Mouse (Mus musculus) limb, embryonic 15.5 days (tissue): ENCODE measurements around the gene Gcnt2. TPM values are rescaled to one million over a fixed set of nuclear protein-coding genes. Genes with fewer than 3 reads are reported as not detected.
A peak's percentile ranks its signal among the peaks of the same experiment; 100 is the strongest.
"Not testable (repeated sequence)": the region's sequence is repeated elsewhere in the genome, so short reads cannot be mapped to it uniquely, and the experiment has no call there.

Experiments
- ATAC-seq: fragments of 200-750 bp; cut with Nextera tagmentation; 2 replicates; pipeline ENCODE4 v1.8.0; 2017; ENCODE audit warnings: low read depth, moderate TSS enrichment; ENCODE audit not compliant: insufficient number of reproducible peaks, low FRiP score, low TSS enrichment
- H3K27ac ChIP-seq: fragments of 300-500 bp; sonication (generic); 2 replicates; pipeline ENCODE4 v1.5.1; 2015; ENCODE audit warnings: moderate library complexity, mild to moderate bottlenecking, inconsistent platforms
- H3K27me3 ChIP-seq: fragments of 300-500 bp; sonication (generic); 2 replicates; pipeline ENCODE4 v1.6.1; 2015; ENCODE audit warnings: inconsistent platforms
- H3K36me3 ChIP-seq: fragments of 300-500 bp; sonication (generic); 2 replicates; pipeline ENCODE4 v1.6.1; 2015; ENCODE audit warnings: inconsistent platforms
- H3K4me1 ChIP-seq: fragments of 300-500 bp; sonication (generic); 2 replicates; pipeline ENCODE4 v1.6.1; 2015; ENCODE audit warnings: inconsistent platforms
- H3K4me2 ChIP-seq: fragments of 300-500 bp; sonication (generic); 2 replicates; pipeline ENCODE4 v1.6.1; 2015; ENCODE audit warnings: mild to moderate bottlenecking, inconsistent platforms
- H3K4me3 ChIP-seq: fragments of 300-500 bp; sonication (generic); 2 replicates; pipeline ENCODE4 v1.5.1; 2015; ENCODE audit warnings: mild to moderate bottlenecking, inconsistent platforms
- H3K9ac ChIP-seq: fragments of 300-500 bp; sonication (generic); 2 replicates; pipeline ENCODE4 v1.6.1; 2015; ENCODE audit warnings: inconsistent platforms
- H3K9me3 ChIP-seq: fragments of 300-500 bp; sonication (generic); 2 replicates; pipeline ENCODE4 v1.6.1; 2016; ENCODE audit warnings: inconsistent platforms
- WGBS: fragments of 180-500 bp; shearing (Covaris S2); methylation state at CpG from one replicate; pipeline ENCODE4 v1.1.7; 2015; 5-methylcytosine and 5-hydroxymethylcytosine counted together
- polyA plus RNA-seq: library from polyadenylated mRNA; unstranded; fragments of >200 nt; fragmentation: Nextera tagmentation; extraction: Ambion mirVana; gene quantifications from 2 replicates; pipeline ENCODE4 v1.2.1, GENCODE M21; 2015

Gene Gcnt2
- polyA plus RNA-seq, 1 experiment from 2014 or later: 3.4 TPM

- H3K27ac ChIP-seq, H3K9ac ChIP-seq, H3K4me2 ChIP-seq, H3K4me3 ChIP-seq, ATAC-seq, H3K36me3 ChIP-seq, H3K27me3 ChIP-seq, H3K9me3 ChIP-seq, H3K4me1 ChIP-seq: not testable (repeated sequence)
- WGBS: 70% methylated on average over 4 of the region's 4 CpGs
Observed at GRCm38 (mm10) chr13:40987608-40988303, 128.2 kb downstream of the Gcnt2 start.

- H3K4me1 ChIP-seq: no peaks in the 10 kb centered on the region
- no peak for ATAC-seq
- H3K9me3 ChIP-seq: no peaks in the 10 kb centered on the region
- H3K27me3 ChIP-seq: no peaks in the 10 kb centered on the region
- H3K36me3 ChIP-seq: no peaks in the 10 kb centered on the region
- WGBS: 59% methylated on average over 2 of the region's 2 CpGs
- H3K4me3 ChIP-seq: no peak overlapping the region
- H3K27ac ChIP-seq: no peak overlapping the region
- H3K4me2 ChIP-seq: no peak overlapping the region
- no peak overlapping the region for H3K9ac ChIP-seq
Observed at GRCm38 (mm10) chr13:40988418-40988817, 128.9 kb downstream of the Gcnt2 start.

- ATAC-seq: no peak
- Histone ChIP-seq H3K27me3 (no peaks in the 10 kb centered on the region), H3K36me3 (no peaks in the 10 kb centered on the region), H3K27ac (no peak overlapping the region), H3K4me2 (no peak overlapping the region), H3K4me1 (no peaks in the 10 kb centered on the region), H3K4me3 (no peak overlapping the region), H3K9me3 (no peaks in the 10 kb centered on the region), H3K9ac (no peak overlapping the region)
- 30% methylated on average over 8 of the region's 8 CpGs for WGBS
Observed at GRCm38 (mm10) chr13:40994487-40995263, 135.1 kb downstream of the Gcnt2 start.

GRCm38 (mm10) chr13:40998537-40998936 is 139.0 kb downstream of the Gcnt2 start:
- not testable (repeated sequence) for H3K27ac ChIP-seq, H3K4me3 ChIP-seq, H3K4me2 ChIP-seq, ATAC-seq, H3K36me3 ChIP-seq, H3K9me3 ChIP-seq, H3K27me3 ChIP-seq, H3K9ac ChIP-seq
- peaks cover 16% of the 10 kb centered on the region; the same call in 1 of the 2 replicates for H3K4me1 ChIP-seq
- WGBS: 87% methylated on average over 5 of the region's 5 CpGs

DNA sequence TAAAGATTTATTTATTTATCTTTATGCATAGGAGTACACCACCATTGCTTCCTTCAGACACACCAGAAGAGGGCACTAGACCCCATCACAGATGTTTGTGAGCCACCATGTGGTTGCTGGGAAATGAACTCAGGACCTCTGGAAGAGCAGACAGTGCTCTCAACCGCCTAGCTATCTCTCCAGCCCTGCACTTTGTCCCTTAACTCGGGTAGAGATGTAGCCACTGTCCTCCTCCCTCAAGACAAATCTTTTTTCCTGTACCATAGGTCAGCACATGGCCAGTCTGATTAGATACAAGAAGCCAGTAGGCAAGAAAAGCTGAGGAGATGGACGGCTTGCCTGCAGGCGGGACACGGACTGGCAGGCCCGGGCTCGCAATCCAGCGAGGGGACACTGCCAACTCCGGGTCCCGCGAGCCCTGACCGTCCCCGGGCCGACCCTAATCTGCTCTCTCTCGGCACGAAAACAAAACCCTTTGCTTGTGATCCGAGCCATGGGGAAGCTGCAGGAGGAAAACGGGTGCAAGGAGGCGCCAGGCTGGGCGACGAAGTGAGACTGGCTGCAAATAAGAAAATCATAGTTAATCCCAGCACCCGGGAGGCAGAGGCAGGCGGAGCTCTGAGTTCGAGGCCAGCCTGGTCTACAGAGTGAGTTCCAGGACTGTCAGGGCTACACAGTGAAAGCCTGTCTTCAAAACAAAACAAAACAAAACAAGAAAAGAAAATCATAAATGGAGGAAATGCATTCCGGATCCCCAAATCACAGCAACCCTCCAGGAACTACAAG is 140.8 kb downstream of the Gcnt2 start:
- WGBS: under 1% methylated on average over 25 of the region's 25 CpGs
- no peak for ATAC-seq

DNA sequence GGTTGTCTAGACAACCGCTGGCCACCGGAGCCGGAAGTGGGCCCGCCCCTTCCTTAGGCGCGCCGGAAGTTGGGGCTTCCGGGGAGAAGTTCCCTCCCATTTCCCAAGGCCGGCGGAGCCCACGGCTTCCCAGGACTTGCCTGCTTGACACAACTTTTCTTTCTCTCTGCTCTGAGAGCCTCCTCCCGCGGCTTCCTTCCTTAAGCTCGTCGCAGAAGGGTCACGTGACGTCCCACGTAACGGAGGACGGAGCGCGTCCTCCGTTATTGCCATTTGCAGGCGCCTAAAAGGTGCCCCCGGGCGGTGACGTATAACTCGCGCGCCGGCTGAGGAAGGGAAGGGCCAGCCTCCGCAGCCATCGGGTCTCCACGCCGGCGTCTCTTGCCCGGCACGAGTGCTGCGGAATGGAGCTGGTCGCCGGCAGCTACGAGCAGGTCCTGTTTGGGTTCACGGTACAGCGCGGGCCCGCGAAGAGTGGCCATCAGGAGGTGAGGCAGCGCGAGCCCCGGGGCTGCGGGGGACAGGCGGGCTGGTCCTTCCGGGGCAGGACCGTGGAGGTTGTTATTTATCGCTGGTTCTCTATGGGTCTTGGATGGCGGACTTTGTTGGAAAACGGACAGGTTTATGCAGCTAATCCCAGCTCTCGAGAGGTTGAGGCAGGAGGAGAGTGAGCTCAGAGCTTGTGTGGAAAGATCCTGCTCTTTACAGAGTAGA is 141.5 kb downstream of the Gcnt2 start, which contains the start of gene Pak1ip1:
Pak1ip1 (plus strand) TSS at position 98 of the 714 bp plus-strand sequence.
- H3K9ac ChIP-seq: peak within 1 kb of the TSS; percentile 89
- H3K27me3 ChIP-seq: no peaks in the 10 kb centered on the region
- H3K4me2 ChIP-seq: peak within 1 kb of the TSS; percentile 87
- H3K4me3 ChIP-seq: peak within 1 kb of the TSS; percentile 97
- H3K27ac ChIP-seq: peak within 1 kb of the TSS; percentile 100
- peaks cover 16% of the 10 kb centered on the region; the same call in 1 of the 2 replicates for H3K4me1 ChIP-seq
- peaks cover 18% of the 10 kb centered on the region for H3K36me3 ChIP-seq
- peak; percentile 92 for ATAC-seq
- H3K9me3 ChIP-seq: no peaks in the 10 kb centered on the region
- under 1% methylated on average over 58 of the region's 58 CpGs for WGBS

More for the DNA sequence above, 140.8 kb downstream of the Gcnt2 start:
- peaks cover 11% of the 10 kb centered on the region for H3K36me3 ChIP-seq
- H3K9me3 ChIP-seq: no peaks in the 10 kb centered on the region
- H3K4me2 ChIP-seq: peak overlapping the region; percentile 87
- peak overlapping the region; percentile 100 for H3K27ac ChIP-seq
- no peaks in the 10 kb centered on the region for H3K27me3 ChIP-seq
- H3K4me1 ChIP-seq: peaks cover 16% of the 10 kb centered on the region; the same call in 1 of the 2 replicates
- peak overlapping the region; percentile 89 for H3K9ac ChIP-seq
- peak overlapping the region; percentile 97 for H3K4me3 ChIP-seq

GRCm38 (mm10) chr13:41002001-41002400 is 142.4 kb downstream of the Gcnt2 start:
- ATAC-seq: no peak

GRCm38 (mm10) chr13:41006244-41006643 is 146.7 kb downstream of the Gcnt2 start:
- Histone ChIP-seq H3K9me3 (no peaks in the 10 kb centered on the region), H3K4me1 (peaks cover 9% of the 10 kb centered on the region; the same call in 1 of the 2 replicates), H3K27ac (no peak overlapping the region), H3K27me3 (no peaks in the 10 kb centered on the region), H3K9ac (no peak overlapping the region), H3K4me2 (no peak overlapping the region), H3K4me3 (no peak overlapping the region), H3K36me3 (peaks cover 69% of the 10 kb centered on the region)
- ATAC-seq: no peak
- WGBS: 90% methylated on average over 4 of the region's 4 CpGs

More at GRCm38 (mm10) chr13:41002001-41002400, 142.4 kb downstream of the Gcnt2 start:
- Histone ChIP-seq H3K27ac (no peak overlapping the region), H3K4me2 (peak overlapping the region; percentile 87), H3K4me1 (peaks cover 16% of the 10 kb centered on the region; the same call in 1 of the 2 replicates), H3K27me3 (no peaks in the 10 kb centered on the region), H3K36me3 (peaks cover 27% of the 10 kb centered on the region), H3K9me3 (no peaks in the 10 kb centered on the region), H3K4me3 (peak overlapping the region; percentile 97), H3K9ac (no peak overlapping the region)
- WGBS: 86% methylated on average over 5 of the region's 5 CpGs

DNA sequence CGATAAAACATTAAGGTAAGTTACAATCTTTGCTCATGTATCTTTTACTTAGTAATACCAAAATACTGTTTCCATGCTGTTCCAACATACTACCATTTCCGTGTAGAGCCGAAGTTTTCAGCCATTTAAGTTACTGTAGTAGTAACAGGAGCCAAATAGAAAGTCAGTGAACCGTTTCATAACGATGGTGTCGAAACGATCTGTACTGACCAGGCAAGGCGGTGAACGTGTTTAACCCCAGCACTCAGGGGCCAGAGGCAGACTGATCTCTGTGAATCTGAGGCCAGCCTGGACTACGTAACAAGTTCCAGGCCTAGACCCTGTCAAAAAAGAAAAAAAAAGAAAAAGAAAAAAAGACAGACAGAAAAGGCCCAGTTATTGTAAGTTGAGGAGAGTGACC is 148.7 kb downstream of the Gcnt2 start:
- H3K36me3 ChIP-seq: peaks cover 88% of the 10 kb centered on the region
- H3K27ac ChIP-seq: no peak overlapping the region
- WGBS: 92% methylated on average over 10 of the region's 10 CpGs

GRCm38 (mm10) chr13:41008946-41009345 is 149.4 kb downstream of the Gcnt2 start:
- H3K36me3 ChIP-seq: peaks cover 89% of the 10 kb centered on the region
- 83% methylated on average over 8 of the region's 8 CpGs for WGBS

More for the DNA sequence above, 148.7 kb downstream of the Gcnt2 start:
- no peak for ATAC-seq
- H3K4me2 ChIP-seq: no peak overlapping the region
- no peak overlapping the region for H3K9ac ChIP-seq
- no peaks in the 10 kb centered on the region for H3K9me3 ChIP-seq
- H3K4me1 ChIP-seq: no peaks in the 10 kb centered on the region
- no peak overlapping the region for H3K4me3 ChIP-seq
- H3K27me3 ChIP-seq: no peaks in the 10 kb centered on the region

More at GRCm38 (mm10) chr13:41008946-41009345, 149.4 kb downstream of the Gcnt2 start:
- Histone ChIP-seq H3K27me3 (no peaks in the 10 kb centered on the region), H3K9me3 (no peaks in the 10 kb centered on the region), H3K4me2 (no peak overlapping the region), H3K4me1 (no peaks in the 10 kb centered on the region), H3K9ac (no peak overlapping the region), H3K27ac (no peak overlapping the region), H3K4me3 (no peak overlapping the region)
- no peak for ATAC-seq
